ENCODE assay signal across 8 mouse cellular contexts in the genomic region with DNA sequence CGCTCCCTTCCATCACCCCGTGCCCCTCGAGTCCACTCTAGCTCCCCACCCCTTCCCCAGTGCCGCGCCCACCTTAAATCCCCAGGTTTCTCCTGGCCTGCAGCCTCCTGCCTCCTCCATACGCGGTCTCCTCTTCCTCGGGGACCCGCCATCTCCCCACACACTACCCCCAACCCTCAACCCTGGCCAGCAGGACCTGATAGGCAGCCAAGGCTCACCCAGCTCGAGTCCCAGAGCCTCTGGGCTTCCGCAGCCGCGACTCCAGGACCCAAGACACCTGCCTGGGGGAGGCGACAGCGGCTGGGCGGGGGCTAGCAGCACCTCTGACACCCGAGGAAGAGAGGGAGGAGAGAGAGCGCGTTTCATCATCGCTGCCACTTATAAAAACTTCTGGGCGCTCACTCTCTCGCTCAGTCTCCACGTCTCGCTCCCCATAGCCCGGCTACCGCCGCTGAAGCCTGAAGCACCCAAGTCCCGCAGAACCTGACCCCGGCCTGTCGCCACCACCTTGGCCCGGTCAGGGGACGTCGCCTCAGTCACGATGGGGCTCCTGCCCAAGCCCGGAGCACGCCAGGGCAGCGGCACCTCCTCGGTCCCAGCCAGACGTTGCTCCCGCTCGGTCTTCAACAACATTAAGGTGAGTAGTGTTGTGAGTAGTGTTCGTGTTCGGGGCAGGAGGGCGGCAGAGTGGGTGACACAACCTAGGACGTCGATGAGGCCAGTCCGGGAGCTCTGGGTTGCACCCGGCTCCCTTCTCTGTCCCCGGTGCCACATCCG. TPM values are rescaled to one million over a fixed set of nuclear protein-coding genes. Genes with fewer than 3 reads are reported as not detected.
DNase-seq lines count a peak whose midpoint lies in the region; ATAC-seq and TF ChIP-seq lines count a peak whose summit lies in the region.

No protein-coding gene starts in this region.

- peak; percentile 28 for ATAC-seq in embryonic facial prominence, embryonic 13.5 days (ENCODE audit: insufficient number of reproducible peaks, insufficient read depth, low FRiP score, low TSS enrichment, low read depth)
- ATAC-seq in hindbrain, embryonic 14.5 days (ENCODE audit: low FRiP score): peak; percentile 17; the same call in 1 of the 2 replicates
- ATAC-seq in neural tube, embryonic 11.5 days (ENCODE audit: insufficient read depth, low FRiP score, low TSS enrichment): no peak

- H3K4me2 ChIP-seq in embryonic facial prominence, embryonic 13.5 days: peak overlapping the region; percentile 98
- H3K4me2 ChIP-seq in hindbrain, embryonic 14.5 days (replicated peaks): peak overlapping the region; percentile 76
- H3K4me2 ChIP-seq in neural tube, embryonic 11.5 days (ENCODE audit: low read depth): peak overlapping the region; percentile 78

- peak overlapping the region; percentile 44; the same call in 1 of the 2 replicates for H3K27ac ChIP-seq in embryonic facial prominence, embryonic 13.5 days
- no peak overlapping the region for H3K27ac ChIP-seq in hindbrain, embryonic 14.5 days
- H3K27ac ChIP-seq in liver, adult 2 months (replicated peaks; ENCODE audit: insufficient read depth, low read depth, low read length): peak overlapping the region; percentile 87
- H3K27ac ChIP-seq in neural tube, embryonic 11.5 days (ENCODE audit: low read depth, low read length): no peak overlapping the region

- 1% methylated on average over 50 of the region's 50 CpGs for WGBS in embryonic facial prominence, embryonic 13.5 days
- 1% methylated on average over 46 of the region's 50 CpGs for WGBS in hindbrain, embryonic 14.5 days
- 2% methylated on average over 50 of the region's 50 CpGs for WGBS in liver, adult 2 months
- 1% methylated on average over 49 of the region's 50 CpGs for WGBS in neural tube, embryonic 11.5 days

- peaks cover 33% of the 10 kb centered on the region for H3K4me1 ChIP-seq in embryonic facial prominence, embryonic 13.5 days
- peaks cover 12% of the 10 kb centered on the region for H3K4me1 ChIP-seq in hindbrain, embryonic 14.5 days (replicated peaks; ENCODE audit: control insufficient read depth, insufficient read depth, low read length)
- H3K4me1 ChIP-seq in liver, adult 2 months (ENCODE audit: control insufficient read depth, insufficient read depth, low read length): peaks cover 11% of the 10 kb centered on the region
- H3K4me1 ChIP-seq in neural tube, embryonic 11.5 days (ENCODE audit: control insufficient read depth, insufficient read depth, low read length): peaks cover 8% of the 10 kb centered on the region; the same call in 1 of the 2 replicates

- H3K36me3 ChIP-seq in embryonic facial prominence, embryonic 13.5 days: no peaks in the 10 kb centered on the region
- no peaks in the 10 kb centered on the region for H3K36me3 ChIP-seq in hindbrain, embryonic 14.5 days (replicated peaks; ENCODE audit: control insufficient read depth, insufficient read depth)
- no peaks in the 10 kb centered on the region for H3K36me3 ChIP-seq in liver, adult 2 months (ENCODE audit: control insufficient read depth, insufficient read depth, low read length)
- no peaks in the 10 kb centered on the region for H3K36me3 ChIP-seq in neural tube, embryonic 11.5 days (ENCODE audit: control insufficient read depth, insufficient read depth, low read length)

- peak; percentile 12 for DNase-seq in thymus, postnatal 4 days
- no peak for DNase-seq in thymus, adult 18-20 months
- no peak for DNase-seq in hindbrain, embryonic 14.5 days (ENCODE audit: low spot score)
- peak; percentile 75 for DNase-seq in liver, adult 2 months (ENCODE audit: extremely low read depth, low read depth, low spot score)
- peak; percentile 30 for DNase-seq in neural tube, embryonic 11.5 days (ENCODE audit: low spot score)
- no peak for DNase-seq in right cerebral cortex, adult 2 months (ENCODE audit: low spot score in 2 of 2)
- DNase-seq in right cerebral cortex, postnatal 36 days (ENCODE audit: low spot score in 2 of 2): no peak

- H3K27me3 ChIP-seq in embryonic facial prominence, embryonic 13.5 days: peaks cover 14% of the 10 kb centered on the region
- peaks cover 32% of the 10 kb centered on the region for H3K27me3 ChIP-seq in hindbrain, embryonic 14.5 days (ENCODE audit: control insufficient read depth, insufficient read depth, low read length)
- no peaks in the 10 kb centered on the region for H3K27me3 ChIP-seq in liver, adult 2 months (ENCODE audit: control insufficient read depth, insufficient read depth, low read length)
- H3K27me3 ChIP-seq in neural tube, embryonic 11.5 days (ENCODE audit: control insufficient read depth, insufficient read depth, low read length): peaks cover 9% of the 10 kb centered on the region; the same call in 1 of the 2 replicates

- no peak for TF ChIP-seq CTCF in liver, adult 2 months (IDR thresholded peaks at IDR 0.05; ENCODE audit: low read depth, low read length)

- peak overlapping the region; percentile 51 for H3K4me3 ChIP-seq in embryonic facial prominence, embryonic 13.5 days
- H3K4me3 ChIP-seq in hindbrain, embryonic 14.5 days (replicated peaks; ENCODE audit: low read length): peak overlapping the region; percentile 31
- H3K4me3 ChIP-seq in liver, adult 2 months (ENCODE audit: insufficient read depth, low read depth, low read length): peak overlapping the region; percentile 72
- peak overlapping the region; percentile 39 for H3K4me3 ChIP-seq in neural tube, embryonic 11.5 days (ENCODE audit: low read depth, low read length)

- H3K9ac ChIP-seq in embryonic facial prominence, embryonic 13.5 days: peak overlapping the region; percentile 74
- H3K9ac ChIP-seq in hindbrain, embryonic 14.5 days: peak overlapping the region; percentile 50
- H3K9ac ChIP-seq in liver, adult 2 months (ENCODE audit: low read depth, low read length): peak overlapping the region; percentile 89
- H3K9ac ChIP-seq in neural tube, embryonic 11.5 days (ENCODE audit: low read length): peak overlapping the region; percentile 47

- H3K79me2 ChIP-seq in liver, adult 2 months (ENCODE audit: control insufficient read depth, insufficient read depth, low read length): peaks cover 8% of the 10 kb centered on the region; the same call in 1 of the 2 replicates

- H3K9me3 ChIP-seq in embryonic facial prominence, embryonic 13.5 days: no peaks in the 10 kb centered on the region
- no peaks in the 10 kb centered on the region for H3K9me3 ChIP-seq in hindbrain, embryonic 14.5 days (ENCODE audit: control insufficient read depth, low read length)
- H3K9me3 ChIP-seq in neural tube, embryonic 11.5 days (ENCODE audit: control insufficient read depth, low read length): no peaks in the 10 kb centered on the region

- 0 out of 2 replicates have a peak, but pooled peaks have one; percentile 32 for TF ChIP-seq POLR2A in liver, adult 2 months (IDR thresholded peaks at IDR 0.05; ENCODE audit: extremely low read depth, insufficient read depth, low read length)

RNA-seq across cellular contexts. Expression of a gene that starts 19.8 kb away (rescaled TPM):
- polyA plus RNA-seq in embryonic facial prominence, embryonic 13.5 days (2015; fragmentation: Nextera tagmentation; extraction: Ambion mirVana): 6.1 and 9.8 TPM in 2 replicates
- polyA plus RNA-seq in hindbrain, embryonic 14.5 days (2014; fragmentation: Nextera tagmentation; extraction: Ambion mirVana): 2.4 and 3.7 TPM in 2 replicates
- total RNA-seq in liver, adult 2 months (2014; rRNA removed): 8.9 and 20.7 TPM in 2 replicates
- polyA plus RNA-seq in liver, adult 2 months (2012; rRNA removed): 43.1 and 55.5 TPM in 2 replicates
- polyA plus RNA-seq in neural tube, embryonic 11.5 days (2014; fragmentation: Nextera tagmentation; extraction: Ambion mirVana): 0.29 and 0.73 TPM in 2 replicates

Comparison
In these comparisons a context has a peak if more than half of its experiments do, and no peak if none do; other contexts are left out.
1. DNase-seq: peak in thymus, postnatal 4 days (single experiment), liver, adult 2 months (single experiment) and neural tube, embryonic 11.5 days (single experiment); none in thymus, adult 18-20 months (0 of 2), hindbrain, embryonic 14.5 days (single experiment), right cerebral cortex, adult 2 months (0 of 2) and right cerebral cortex, postnatal 36 days (0 of 2).
2. H3K27ac ChIP-seq: peak in embryonic facial prominence, embryonic 13.5 days (single experiment) and liver, adult 2 months (single experiment); none in hindbrain, embryonic 14.5 days (single experiment) and neural tube, embryonic 11.5 days (single experiment).
3. Peak in every context shown above with its lines, with median percentiles within 50 percentile points of each other: H3K4me2 ChIP-seq, H3K4me3 ChIP-seq and H3K9ac ChIP-seq.